Mouse (Mus musculus) kidney, embryonic 16.5 days (tissue): ENCODE data around the gene Rap1gds1. TPM values are rescaled to one million over a fixed set of nuclear protein-coding genes. Genes with fewer than 3 reads are reported as not detected.

ENCODE experiments used
- ATAC-seq: fragments of 200-750 bp; cut with Nextera tagmentation; 2 replicates; pipeline ENCODE4 v1.8.0; 2017; ENCODE audit warnings: moderate TSS enrichment; ENCODE audit not compliant: low FRiP score, low TSS enrichment
- H3K27ac ChIP-seq: fragments of 300-500 bp; sonication (generic); 2 replicates; pipeline ENCODE4 v1.5.1; 2014; ENCODE audit warnings: low read length
- H3K27me3 ChIP-seq: fragments of 300-500 bp; sonication (generic); 2 replicates; pipeline ENCODE4 v1.6.1; 2014; ENCODE audit warnings: low read length, control low read depth, mixed read lengths; ENCODE audit not compliant: insufficient read depth
- H3K36me3 ChIP-seq: fragments of 300-500 bp; sonication (generic); 2 replicates; pipeline ENCODE4 v1.6.1; 2014; ENCODE audit warnings: low read length, control low read depth, mixed read lengths; ENCODE audit not compliant: insufficient read depth
- H3K4me1 ChIP-seq: fragments of 300-500 bp; sonication (generic); 2 replicates; pipeline ENCODE4 v1.6.1; 2014; ENCODE audit warnings: low read length, control low read depth, mixed read lengths; ENCODE audit not compliant: insufficient read depth
- H3K4me2 ChIP-seq: fragments of 300-500 bp; sonication (generic); replicated peaks from 2 replicates; pipeline ENCODE4 v1.6.1; 2014; ENCODE audit warnings: low read depth, low read length
- H3K4me3 ChIP-seq: fragments of 300-500 bp; sonication (generic); 2 replicates; pipeline ENCODE4 v1.5.1; 2014; ENCODE audit warnings: mild to moderate bottlenecking, low read length
- H3K9ac ChIP-seq: fragments of 300-500 bp; sonication (generic); replicated peaks from 2 replicates; pipeline ENCODE4 v1.6.1; 2014; ENCODE audit warnings: low read length
- H3K9me3 ChIP-seq: fragments of 300-500 bp; sonication (generic); 2 replicates; pipeline ENCODE4 v1.6.1; 2016; ENCODE audit warnings: low read length, control low read depth
- WGBS: fragments of 180-500 bp; shearing (Covaris S2); extraction: QIAGEN DNeasy Blood & Tissue Kit; methylation state at CpG from one replicate; pipeline ENCODE4 v1.1.7; 2014; 5-methylcytosine and 5-hydroxymethylcytosine counted together
- polyA plus RNA-seq: library from polyadenylated mRNA; unstranded; fragments of >200 nt; fragmentation: Nextera tagmentation; extraction: Ambion mirVana; gene quantifications from 2 replicates; pipeline ENCODE4 v1.2.1, GENCODE M21; 2015

Rap1gds1 gene
- polyA plus RNA-seq, 1 experiment from 2014 or later, result 60.1 TPM

GRCm38 (mm10) chr3:138977413-138977812 lies 97.6 kb downstream of the Rap1gds1 start:
- no peak overlapping the region for H3K4me2 ChIP-seq
- 92% methylated on average over 1 of the region's 1 CpGs for WGBS
- peaks cover 23% of the 10 kb centered on the region for H3K36me3 ChIP-seq
- no peaks in the 10 kb centered on the region for H3K4me1 ChIP-seq
- no peak overlapping the region for H3K27ac ChIP-seq
- H3K9ac ChIP-seq, result no peak overlapping the region
- no peak for ATAC-seq
- no peaks in the 10 kb centered on the region for H3K27me3 ChIP-seq
- no peak overlapping the region for H3K4me3 ChIP-seq
- peaks cover 3% of the 10 kb centered on the region; the same call in 1 of the 2 replicates for H3K9me3 ChIP-seq

DNA sequence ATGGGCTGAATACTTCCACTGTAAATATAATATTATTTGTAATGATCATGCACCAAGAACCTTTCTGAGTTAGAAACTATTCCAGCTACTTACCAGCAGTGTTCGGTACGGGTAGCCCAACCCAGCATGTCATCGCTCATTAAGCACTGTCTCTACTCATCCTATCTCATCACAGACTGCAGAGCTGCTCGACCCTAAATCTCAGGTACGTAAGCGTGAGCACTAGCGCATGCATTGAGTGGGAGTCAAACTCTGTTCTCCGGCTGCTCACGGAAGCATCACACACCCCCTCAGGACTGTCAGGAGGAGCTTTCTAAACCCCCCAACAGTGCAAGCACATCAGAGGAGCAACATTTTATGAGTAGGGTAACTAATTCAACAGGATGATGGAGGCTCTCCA lies 107.4 kb downstream of the Rap1gds1 start:
- ATAC-seq, result 0 out of 2 replicates have a peak, but pooled peaks have one; percentile 39
- H3K9me3 ChIP-seq, result no peaks in the 10 kb centered on the region
- H3K27ac ChIP-seq, result no peak overlapping the region
- 48% methylated on average over 9 of the region's 9 CpGs for WGBS
- H3K9ac ChIP-seq, result no peak overlapping the region
- H3K4me1 ChIP-seq, result no peaks in the 10 kb centered on the region
- peaks cover 9% of the 10 kb centered on the region for H3K36me3 ChIP-seq
- H3K27me3 ChIP-seq, result no peaks in the 10 kb centered on the region
- H3K4me2 ChIP-seq, result no peak overlapping the region
- no peak overlapping the region for H3K4me3 ChIP-seq

DNA sequence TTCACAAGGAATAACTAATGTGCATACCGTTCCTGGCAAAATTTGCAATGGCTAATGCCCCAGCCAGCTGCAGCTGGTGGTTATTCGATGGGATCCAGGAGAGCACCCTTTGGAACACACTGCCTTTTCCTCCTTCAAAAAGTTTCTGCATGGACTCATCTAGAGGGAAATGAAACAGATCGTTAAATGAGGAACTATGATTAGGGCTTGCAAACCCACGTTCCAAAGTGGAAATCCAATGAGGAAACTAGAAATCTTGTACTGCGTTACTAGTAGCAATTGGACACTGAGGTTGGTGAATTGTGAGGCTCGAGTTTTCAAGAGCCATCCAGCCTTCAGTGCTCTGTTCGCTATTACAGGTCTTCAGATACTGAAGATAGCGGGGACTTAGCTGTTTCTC lies 116.5 kb downstream of the Rap1gds1 start:
- Histone ChIP-seq H3K27me3 (no peaks in the 10 kb centered on the region), H3K4me2 (no peak overlapping the region), H3K4me1 (no peaks in the 10 kb centered on the region), H3K27ac (no peak overlapping the region), H3K4me3 (no peak overlapping the region), H3K36me3 (peaks cover 41% of the 10 kb centered on the region), H3K9me3 (no peaks in the 10 kb centered on the region), H3K9ac (no peak overlapping the region)
- 94% methylated on average over 8 of the region's 8 CpGs for WGBS
- no peak for ATAC-seq

DNA sequence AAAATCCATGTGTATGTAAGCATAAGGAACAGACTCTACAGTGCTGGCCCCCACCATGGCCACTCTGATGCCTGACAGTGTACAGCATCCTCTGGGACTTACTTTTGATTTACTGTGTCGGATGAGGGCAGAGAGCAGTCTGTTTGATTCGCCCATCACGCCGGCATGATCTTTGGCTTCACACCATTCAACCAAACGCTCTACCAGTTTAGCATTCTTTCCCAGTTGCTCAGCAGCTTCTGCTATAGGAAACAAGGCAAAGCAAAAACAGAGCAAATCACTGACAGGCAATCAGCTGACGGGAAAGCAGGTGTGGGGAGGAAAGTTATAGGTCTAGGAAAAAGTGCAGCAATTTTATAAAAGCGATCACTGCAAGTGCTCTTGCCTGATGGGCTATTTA lies 119.8 kb downstream of the Rap1gds1 start:
- ATAC-seq, result no peak
- Histone ChIP-seq H3K4me3 (no peak overlapping the region), H3K27me3 (no peaks in the 10 kb centered on the region), H3K9me3 (no peaks in the 10 kb centered on the region), H3K27ac (no peak overlapping the region), H3K4me1 (no peaks in the 10 kb centered on the region), H3K4me2 (no peak overlapping the region), H3K36me3 (peaks cover 35% of the 10 kb centered on the region), H3K9ac (no peak overlapping the region)
- WGBS, result 90% methylated on average over 7 of the region's 7 CpGs

- Histone ChIP-seq H3K9ac (no peak overlapping the region), H3K4me1 (no peaks in the 10 kb centered on the region), H3K27ac (no peak overlapping the region), H3K27me3 (no peaks in the 10 kb centered on the region), H3K4me2 (no peak overlapping the region), H3K9me3 (no peaks in the 10 kb centered on the region), H3K36me3 (peaks cover 35% of the 10 kb centered on the region), H3K4me3 (no peak overlapping the region)
- 90% methylated on average over 9 of the region's 9 CpGs for WGBS
- no peak for ATAC-seq
Observed at GRCm38 (mm10) chr3:138949081-138949480, 125.9 kb downstream of the Rap1gds1 start.

GRCm38 (mm10) chr3:138945516-138945915 lies 129.5 kb downstream of the Rap1gds1 start:
- peaks cover 27% of the 10 kb centered on the region for H3K36me3 ChIP-seq
- H3K27ac ChIP-seq, result no peak overlapping the region
- no peak overlapping the region for H3K9ac ChIP-seq
- no peaks in the 10 kb centered on the region for H3K4me1 ChIP-seq
- H3K4me2 ChIP-seq, result no peak overlapping the region
- no peak overlapping the region for H3K4me3 ChIP-seq
- no peak for ATAC-seq
- WGBS, result 94% methylated on average over 3 of the region's 3 CpGs
- no peaks in the 10 kb centered on the region for H3K27me3 ChIP-seq
- H3K9me3 ChIP-seq, result no peaks in the 10 kb centered on the region

DNA sequence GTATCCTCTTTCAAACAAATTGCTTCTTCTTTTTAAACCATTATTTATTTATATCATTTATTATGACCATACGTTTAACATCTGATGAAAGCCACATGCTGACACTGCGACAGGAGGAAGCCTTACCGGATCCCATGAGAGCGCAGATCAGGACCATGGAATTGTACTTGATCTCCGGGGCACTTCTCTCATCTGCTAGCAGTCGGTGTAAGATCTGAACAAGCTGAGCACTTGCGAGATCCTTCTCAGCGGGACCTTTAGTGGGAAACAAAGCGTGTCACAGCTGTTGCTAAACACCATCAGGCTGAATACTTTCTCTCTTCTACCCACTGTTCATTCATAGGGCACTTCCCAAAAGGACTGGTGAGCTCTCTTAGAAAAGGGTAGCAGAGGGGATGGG lies 133.4 kb downstream of the Rap1gds1 start:
- H3K36me3 ChIP-seq, result peaks cover 42% of the 10 kb centered on the region

GRCm38 (mm10) chr3:138937241-138937640 lies 137.8 kb downstream of the Rap1gds1 start:
- no peak overlapping the region for H3K4me2 ChIP-seq
- WGBS, result 97% methylated on average over 10 of the region's 10 CpGs

More for the DNA sequence above, 133.4 kb downstream of the Rap1gds1 start:
- 70% methylated on average over 9 of the region's 9 CpGs for WGBS
- Histone ChIP-seq H3K4me2 (no peak overlapping the region), H3K27me3 (no peaks in the 10 kb centered on the region), H3K9me3 (no peaks in the 10 kb centered on the region), H3K4me1 (no peaks in the 10 kb centered on the region), H3K4me3 (no peak overlapping the region), H3K27ac (no peak overlapping the region), H3K9ac (no peak overlapping the region)
- no peak for ATAC-seq

GRCm38 (mm10) chr3:138936780-138937179 lies 138.2 kb downstream of the Rap1gds1 start:
- H3K4me1 ChIP-seq, result no peaks in the 10 kb centered on the region
- H3K36me3 ChIP-seq, result peaks cover 28% of the 10 kb centered on the region
- 91% methylated on average over 8 of the region's 8 CpGs for WGBS
- no peak overlapping the region for H3K9ac ChIP-seq
- no peaks in the 10 kb centered on the region for H3K27me3 ChIP-seq
- H3K4me3 ChIP-seq, result no peak overlapping the region
- peaks cover 3% of the 10 kb centered on the region; the same call in 1 of the 2 replicates for H3K9me3 ChIP-seq
- H3K27ac ChIP-seq, result no peak overlapping the region
- H3K4me2 ChIP-seq, result no peak overlapping the region
- no peak for ATAC-seq

More at GRCm38 (mm10) chr3:138937241-138937640, 137.8 kb downstream of the Rap1gds1 start:
- no peak overlapping the region for H3K4me3 ChIP-seq
- no peaks in the 10 kb centered on the region for H3K27me3 ChIP-seq
- no peak overlapping the region for H3K9ac ChIP-seq
- H3K9me3 ChIP-seq, result peaks cover 3% of the 10 kb centered on the region; the same call in 1 of the 2 replicates
- no peak overlapping the region for H3K27ac ChIP-seq
- peaks cover 28% of the 10 kb centered on the region for H3K36me3 ChIP-seq
- H3K4me1 ChIP-seq, result no peaks in the 10 kb centered on the region
- ATAC-seq, result no peak

- Histone ChIP-seq H3K4me2 (no peak overlapping the region), H3K9ac (no peak overlapping the region), H3K4me3 (no peak overlapping the region), H3K4me1 (no peaks in the 10 kb centered on the region), H3K27ac (no peak overlapping the region), H3K27me3 (no peaks in the 10 kb centered on the region), H3K9me3 (no peaks in the 10 kb centered on the region), H3K36me3 (peaks cover 27% of the 10 kb centered on the region)
- no peak for ATAC-seq
- WGBS, result 96% methylated on average over 4 of the region's 4 CpGs
Observed at GRCm38 (mm10) chr3:138927437-138927836, 147.6 kb downstream of the Rap1gds1 start.
